Mouse (Mus musculus) brain, adult 2 months (tissue): ENCODE results near the gene Cep112.

Source experiments
- DNase-seq: peaks from one replicate; pipeline ENCODE4 v3.0.0; 2011; ENCODE audit warnings: low read depth, low spot score

Gene Cep112

DNA sequence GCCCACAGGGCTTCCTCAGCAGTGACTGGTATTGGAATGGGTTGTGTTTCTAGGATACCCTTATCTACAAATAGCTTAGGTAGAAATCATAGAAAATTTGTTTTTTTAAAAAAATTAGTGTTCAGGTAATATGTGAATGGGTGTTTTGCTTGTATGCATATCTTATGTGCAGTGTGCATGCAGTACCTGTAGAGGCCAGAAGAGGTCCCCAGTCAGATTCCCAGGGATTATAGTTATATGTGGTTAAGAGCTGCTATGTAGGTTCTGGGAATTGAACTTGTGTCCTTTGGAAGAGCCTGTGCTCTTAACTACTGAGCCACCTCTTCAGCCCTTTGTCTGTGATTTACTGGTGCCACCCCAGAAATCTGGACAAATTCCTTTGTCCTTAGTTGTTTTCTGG lies 22.2 kb downstream of the Cep112 start:
- DNase-seq, result no peak

DNA sequence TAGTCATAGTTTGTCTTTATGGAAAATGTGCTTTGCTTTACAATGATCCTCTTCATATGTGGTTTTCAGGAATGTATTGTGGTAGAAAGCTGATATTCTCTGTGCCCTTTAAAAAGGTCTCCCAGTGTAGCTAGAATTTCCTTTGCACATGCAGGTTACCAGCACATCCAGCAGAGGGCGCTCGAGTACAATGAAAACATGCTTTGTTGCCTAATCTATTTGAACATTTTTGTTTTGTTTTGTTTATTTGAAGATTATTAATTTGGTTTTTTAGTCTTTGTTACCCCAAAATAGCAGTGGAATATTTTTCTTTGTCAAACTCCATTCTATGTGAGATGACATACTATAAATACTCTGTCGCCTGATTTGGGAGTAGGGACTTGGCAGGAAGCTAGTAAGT lies 24.8 kb downstream of the Cep112 start:
- peak; percentile 70 for DNase-seq

DNA sequence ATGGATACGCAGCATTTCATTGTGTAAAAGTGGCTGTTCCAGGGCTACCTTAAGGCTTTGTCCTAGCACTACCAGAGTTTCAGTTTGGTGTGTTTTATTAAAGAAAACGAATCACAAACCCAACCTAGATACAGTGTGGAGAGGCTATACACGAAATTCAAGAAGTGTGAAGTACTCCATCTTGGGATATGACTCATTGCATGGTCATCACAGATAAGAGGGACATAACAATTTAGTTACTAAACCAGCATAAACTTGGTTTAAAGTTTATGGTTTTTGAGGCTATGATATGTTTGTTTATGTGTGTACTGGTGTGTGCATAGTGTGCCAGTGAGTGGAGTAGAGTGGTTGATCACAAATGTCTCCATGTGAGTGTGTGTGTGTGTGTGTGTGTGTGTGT lies 34.6 kb downstream of the Cep112 start:
- no peak for DNase-seq

DNA sequence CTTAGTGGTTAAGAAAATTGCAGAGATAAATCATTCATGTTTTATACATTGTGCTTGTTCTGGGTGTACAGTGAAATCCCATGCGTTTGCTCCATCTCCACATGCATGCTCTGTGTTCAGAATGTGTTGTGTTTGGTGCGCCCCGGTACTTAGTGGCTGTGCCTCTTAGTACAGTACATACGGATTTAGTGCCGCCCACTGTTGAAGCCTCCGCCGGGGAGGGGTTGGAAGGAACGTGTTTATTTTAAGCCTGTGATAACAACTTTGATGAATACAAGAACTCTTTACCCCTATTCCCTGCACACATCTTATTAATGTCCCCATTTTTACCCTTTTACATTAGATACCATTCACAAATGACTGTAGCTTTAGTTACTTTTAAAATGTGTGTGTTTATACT lies 39.1 kb downstream of the Cep112 start:
- peak; percentile 61 for DNase-seq

DNA sequence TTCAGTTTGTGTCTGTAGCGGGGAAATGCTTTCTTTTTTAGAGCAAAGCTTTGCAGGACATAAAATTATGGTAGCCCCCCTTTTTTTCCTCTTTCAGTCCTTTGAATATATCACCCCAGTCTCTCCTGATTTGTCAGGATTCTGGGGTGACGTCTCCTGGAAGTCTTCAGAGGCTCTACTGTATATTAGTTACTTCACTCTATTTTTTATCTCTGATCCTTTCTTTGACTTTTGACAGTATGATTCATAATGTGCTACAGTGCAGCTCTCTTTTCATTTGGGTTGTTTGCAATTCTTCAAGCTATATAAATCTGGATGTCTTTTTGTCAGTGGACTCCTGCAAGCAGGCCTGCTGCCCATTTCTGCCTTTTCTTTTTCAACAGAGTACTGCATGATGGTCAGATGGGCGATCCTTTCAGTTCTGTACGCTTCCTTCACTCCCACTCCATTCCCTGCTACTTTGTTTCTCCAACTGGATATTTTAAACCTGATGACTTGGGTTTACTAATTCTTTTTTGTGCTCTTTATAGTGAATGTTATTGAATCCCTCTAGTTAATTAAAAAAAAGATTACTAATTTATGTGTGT lies 39.8 kb downstream of the Cep112 start:
- peak; percentile 16 for DNase-seq

DNA sequence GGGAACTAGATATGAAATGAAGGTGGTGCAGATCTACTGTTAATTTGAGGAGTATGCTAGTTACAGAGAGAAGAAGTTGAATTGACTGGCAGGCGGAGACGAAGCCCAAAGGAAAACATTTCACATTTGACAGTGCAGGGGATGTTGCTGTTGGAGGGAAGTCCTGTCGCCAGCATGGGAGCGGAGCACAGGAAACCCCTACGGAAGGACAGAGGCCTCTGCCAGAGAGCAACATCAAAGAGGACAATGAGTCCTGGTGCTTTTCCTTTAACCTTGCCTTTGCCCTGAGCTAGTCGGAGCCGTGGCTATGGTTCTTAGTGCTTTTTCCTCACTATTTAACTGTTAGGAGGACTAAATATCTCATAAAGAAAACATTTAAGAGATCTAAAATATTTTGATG lies 50.7 kb downstream of the Cep112 start:
- no peak for DNase-seq

DNA sequence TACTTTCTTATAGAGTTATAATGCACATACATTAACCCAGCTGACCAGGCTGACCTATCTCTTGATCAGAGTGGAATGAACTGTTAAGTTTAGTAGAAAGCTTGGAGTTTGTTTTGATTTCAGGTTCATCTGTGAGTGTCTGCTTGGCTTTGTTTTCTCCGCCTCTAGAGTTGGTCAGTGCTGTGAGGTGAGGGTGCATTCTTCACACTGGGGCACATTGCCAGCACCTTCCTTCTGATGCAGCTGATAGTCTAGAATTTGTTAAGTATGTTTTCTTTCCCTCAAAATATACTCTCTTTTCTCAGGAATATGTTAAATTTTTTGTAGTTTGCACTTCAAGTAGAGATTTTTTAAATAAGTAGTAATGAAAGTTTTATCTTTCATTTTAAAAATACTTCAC lies 51.2 kb downstream of the Cep112 start:
- no peak for DNase-seq

DNA sequence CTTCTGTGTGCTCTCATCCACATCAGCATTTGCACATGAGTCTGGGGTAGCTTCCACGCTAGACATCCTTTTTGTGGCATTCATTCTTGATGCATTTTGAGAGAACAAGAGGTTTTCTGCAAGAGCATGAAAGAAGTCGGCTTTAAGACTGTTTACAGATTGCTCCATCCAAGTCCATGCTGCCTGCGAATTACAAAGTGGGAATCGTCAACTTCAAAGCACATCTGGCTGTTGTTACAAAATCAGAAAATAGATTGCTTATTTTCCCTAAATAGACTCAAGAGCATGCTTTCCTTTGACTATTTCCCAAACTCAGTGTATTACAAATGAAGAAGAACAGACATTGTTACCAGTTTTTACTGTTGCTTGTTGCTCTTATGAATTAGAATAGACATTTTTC lies 59.0 kb downstream of the Cep112 start:
- DNase-seq, result peak; percentile 16

DNA sequence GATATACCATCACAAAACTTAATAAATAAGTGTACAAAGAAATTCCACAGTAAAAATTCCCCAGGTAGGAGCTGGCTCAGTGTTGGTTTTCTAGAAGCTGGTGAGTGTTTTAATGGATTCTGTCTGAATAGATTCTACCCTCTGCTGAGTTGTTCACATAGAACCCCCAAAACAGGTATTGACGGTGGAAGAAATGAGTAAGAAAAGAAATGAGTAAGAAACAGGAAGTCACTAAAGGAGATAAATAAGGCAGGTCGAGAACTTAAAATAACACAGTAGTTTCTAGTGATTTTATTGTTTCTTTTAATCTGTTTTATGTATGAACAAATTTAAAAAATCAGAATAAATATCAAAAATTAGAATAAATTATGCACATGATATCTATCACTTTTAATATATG lies 63.3 kb downstream of the Cep112 start:
- DNase-seq, result no peak

DNA sequence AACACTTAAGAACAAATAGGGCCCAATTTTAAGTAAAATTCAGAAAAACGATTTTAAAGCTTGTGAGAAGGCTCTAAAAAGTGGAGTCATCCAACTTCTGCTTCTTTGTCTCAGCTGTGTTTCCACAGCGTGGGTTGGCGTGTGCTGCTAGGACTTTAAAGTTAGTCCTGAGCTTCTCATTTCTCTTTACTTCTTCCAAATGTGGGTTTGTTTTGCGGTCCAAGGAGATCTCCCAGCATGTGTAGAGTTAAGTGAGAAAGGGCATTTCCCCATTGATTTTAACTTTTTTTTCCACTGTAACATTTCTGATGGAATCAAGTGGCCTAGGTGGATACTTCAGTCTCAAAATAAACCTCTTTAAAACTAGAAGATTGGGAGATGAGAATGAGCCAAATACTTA lies 64.9 kb downstream of the Cep112 start:
- no peak for DNase-seq

DNA sequence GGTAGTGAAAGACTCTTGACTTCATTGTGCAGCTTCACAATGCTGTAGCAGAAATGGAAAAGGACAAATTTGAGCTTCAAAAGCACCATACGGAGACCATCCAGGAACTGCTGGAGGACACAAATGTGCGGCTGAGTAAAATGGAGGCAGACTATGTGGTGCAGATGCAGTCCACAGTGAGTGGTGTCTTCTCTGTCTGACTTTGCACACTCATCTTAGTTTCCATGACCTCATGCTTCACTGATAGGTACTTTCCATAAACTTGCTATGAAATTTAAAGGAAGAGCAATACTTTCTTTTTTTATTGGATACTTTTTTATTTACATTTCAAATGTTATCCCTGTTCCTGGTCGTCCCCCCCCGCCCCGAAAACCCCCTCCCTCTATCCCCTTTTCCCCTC lies 83.2 kb downstream of the Cep112 start:
- DNase-seq, result no peak

DNA sequence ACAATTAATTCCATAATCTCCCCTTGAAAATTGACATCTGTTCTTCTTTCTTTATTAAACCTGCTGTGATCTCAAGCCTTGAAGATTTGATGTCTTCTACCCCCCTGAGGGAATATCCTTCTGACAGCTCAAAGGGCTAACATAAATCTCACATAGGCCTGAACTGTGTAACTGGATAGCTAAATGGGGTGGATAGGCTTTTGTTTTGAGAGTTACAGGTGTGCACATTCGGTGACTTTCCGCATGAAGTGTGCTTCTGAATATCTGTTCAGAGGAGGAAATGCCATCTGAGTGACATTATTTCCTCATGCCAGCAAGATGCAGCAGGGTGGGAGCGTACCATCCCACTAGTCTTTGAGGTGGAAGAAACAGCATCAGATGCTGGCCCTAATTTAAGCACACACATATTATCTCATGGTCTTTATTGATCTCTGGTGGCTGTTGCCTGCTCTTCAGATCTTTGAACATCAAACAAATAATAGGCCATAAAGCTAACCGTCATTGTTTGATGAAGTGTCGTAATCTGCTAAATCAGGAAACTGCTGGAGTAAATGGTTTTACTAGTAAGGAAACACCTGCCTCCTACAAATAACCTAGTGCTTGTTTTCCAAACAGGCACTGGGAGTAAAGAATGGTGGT lies 102.9 kb downstream of the Cep112 start:
- no peak for DNase-seq

DNA sequence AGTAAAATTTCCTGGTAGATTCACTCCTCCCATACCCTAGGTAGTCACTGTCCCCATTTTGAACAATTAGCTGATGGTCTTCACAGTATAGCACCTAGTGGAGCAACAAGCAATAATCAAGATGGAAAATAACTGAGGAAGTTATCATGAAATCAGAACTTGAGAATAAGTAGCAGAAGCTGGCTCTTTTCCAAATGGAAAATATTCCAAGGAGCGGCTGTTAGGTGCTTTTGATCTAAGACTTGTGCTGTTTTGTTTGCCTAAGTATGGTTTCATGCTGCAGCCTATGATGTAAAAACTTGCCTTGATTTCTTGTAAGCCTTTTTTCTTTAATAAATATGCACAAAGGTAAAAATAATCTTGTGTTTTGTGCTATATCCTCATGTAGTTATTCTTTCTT lies 107.9 kb downstream of the Cep112 start:
- no peak for DNase-seq

DNA sequence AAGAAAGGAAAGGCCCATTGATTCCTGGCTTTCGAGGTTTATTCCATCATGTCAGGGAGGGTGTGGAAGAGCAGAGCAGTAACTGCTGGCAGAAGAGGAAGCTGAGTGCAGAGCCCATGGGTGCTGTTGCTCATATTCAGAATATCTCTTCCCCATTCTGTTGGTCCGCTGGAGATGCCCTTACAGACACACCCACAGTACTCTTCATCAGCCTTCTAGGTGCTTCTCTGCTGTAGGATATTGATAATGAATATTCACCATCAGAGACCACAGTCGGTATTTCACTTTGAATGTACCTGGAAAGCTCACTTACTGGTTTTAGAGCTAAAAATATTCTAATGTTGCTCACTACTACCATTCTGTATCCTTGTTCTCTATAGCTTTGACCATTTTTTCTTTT lies 109.0 kb downstream of the Cep112 start:
- DNase-seq, result no peak

DNA sequence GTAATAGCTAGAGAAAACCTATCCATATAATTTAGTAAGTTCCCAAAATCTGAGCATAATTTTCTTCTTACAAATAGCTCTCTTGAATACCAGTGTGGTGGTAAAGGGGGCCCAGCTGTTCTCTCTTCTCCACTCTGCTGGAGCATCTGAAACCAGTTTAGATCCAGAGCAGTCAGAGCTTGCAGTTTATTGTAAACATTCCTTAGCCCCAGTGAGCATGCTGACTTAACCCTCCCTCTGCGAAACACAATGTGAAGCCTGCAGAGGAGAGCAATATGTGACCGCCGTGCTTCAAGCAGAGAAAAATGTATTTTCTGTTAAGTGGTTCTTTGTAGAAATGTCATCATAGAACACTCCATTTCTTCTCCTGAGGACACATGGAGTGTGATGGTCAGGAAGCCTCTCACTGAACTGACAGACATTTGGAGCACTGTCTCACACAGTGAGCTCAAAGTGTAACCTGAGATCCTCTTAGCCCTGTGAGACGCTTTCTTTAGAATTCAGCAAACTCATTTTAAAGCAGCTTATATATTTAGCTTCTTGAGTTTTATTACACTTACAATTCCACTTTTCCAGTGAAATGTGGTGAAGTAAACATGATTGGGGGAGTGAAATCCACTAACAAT lies 128.1 kb downstream of the Cep112 start:
- no peak for DNase-seq

DNA sequence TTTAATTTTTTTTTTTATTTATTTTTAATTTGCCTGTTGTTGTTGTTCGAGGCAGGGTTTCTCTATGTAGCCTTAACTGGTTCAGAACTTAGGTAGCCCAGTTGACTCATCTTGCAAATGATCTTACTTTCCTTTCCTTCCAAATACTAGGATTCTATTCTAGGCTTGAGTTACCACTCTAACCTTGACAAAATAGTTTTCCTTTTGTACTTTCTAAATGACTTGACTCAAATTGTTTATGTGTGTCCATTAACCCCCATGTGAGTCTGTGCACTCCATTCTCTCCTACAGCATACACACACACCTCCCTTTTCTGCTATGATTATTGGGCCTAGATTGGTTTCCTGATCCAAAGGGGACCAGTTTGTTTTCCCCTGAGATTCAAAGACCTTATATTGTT lies 128.9 kb downstream of the Cep112 start:
- DNase-seq, result no peak

DNA sequence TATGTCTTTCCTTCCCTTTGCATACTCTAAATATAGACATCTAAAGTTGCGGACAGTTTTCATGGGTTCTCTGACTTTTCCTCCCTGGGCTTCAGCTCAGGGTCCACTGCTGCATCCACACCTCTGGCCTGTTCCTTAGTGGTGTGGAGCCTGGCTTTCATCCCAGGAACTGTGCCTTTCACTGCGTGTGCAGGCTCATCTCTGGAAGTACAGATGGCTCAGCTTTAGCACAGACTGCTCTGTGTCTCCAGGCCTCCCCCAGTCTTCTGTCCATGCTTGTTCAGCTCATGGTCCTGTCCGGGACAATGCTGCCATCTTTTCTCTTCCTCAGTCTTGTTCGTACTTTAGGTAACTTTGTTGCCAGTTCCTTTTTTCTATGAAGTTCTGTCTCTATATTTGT lies 133.6 kb downstream of the Cep112 start:
- peak; percentile 32 for DNase-seq

DNA sequence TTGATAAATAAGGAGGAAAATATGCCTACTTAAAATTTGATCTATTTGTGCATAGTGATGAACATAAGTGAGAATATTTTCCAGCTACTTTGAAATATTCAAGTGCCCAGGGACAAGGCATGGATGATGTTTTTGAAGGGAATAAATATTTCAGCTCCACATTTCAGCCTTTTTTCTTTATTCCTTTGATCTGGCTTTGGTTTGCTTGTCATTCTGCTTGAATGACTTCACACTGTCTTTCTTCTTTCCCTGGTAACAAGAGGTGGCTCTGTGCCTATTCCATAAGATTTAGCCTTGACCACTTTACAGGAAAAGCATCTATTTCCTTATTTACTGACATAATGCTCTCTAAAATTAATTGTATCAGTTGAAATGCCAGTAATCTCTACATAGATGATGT lies 134.5 kb downstream of the Cep112 start:
- DNase-seq, result no peak

DNA sequence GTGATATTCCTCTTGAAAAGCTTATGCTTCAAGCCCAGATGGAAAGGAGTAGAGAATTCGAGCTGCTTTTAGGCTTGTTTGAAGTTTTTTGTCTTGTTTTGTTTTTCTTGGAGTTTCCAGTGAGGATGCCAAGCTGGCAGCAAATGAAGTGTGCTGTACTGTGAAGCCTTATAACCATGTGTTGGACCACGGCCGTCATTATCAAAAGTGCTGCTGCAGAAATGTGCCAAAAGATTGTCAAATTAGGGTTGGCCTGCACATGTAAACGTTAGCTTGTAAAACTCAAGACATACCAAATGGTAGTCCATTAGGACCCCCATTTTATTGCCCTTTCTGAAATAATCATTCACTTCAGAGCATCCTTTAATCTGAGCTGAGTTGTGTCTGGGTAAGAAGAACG lies 137.1 kb downstream of the Cep112 start:
- no peak for DNase-seq

DNA sequence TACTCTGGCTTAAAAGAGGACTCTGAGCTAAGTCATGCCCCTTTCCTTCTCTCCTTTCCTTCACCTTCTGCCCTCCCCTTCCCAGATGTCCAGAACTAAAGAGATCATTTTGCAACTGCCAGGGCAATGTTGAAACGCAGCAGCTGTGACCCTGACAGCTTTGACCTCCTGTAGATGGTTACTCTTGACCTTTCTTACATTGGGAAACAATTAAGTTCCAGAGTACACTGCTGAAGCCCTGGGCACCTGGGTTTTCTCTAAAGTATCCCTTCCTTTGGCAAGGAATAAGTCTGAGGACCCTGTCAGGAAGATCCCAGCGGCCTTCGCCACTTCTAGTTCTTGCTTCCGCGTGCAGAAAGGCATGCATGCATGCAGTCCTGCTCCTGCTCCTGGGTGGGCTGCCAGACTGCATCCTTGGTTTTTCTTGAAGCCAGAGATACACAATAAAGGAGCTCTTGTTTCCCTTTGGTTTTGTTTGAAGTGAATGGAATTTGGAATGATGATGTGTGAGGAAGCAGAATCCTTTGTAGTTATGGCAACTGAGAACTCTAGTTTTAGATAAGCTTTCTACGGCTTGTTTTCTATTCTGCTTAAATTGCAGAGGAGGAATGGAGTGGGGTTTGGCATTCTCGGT lies 161.7 kb downstream of the Cep112 start:
- peak; percentile 43 for DNase-seq

DNA sequence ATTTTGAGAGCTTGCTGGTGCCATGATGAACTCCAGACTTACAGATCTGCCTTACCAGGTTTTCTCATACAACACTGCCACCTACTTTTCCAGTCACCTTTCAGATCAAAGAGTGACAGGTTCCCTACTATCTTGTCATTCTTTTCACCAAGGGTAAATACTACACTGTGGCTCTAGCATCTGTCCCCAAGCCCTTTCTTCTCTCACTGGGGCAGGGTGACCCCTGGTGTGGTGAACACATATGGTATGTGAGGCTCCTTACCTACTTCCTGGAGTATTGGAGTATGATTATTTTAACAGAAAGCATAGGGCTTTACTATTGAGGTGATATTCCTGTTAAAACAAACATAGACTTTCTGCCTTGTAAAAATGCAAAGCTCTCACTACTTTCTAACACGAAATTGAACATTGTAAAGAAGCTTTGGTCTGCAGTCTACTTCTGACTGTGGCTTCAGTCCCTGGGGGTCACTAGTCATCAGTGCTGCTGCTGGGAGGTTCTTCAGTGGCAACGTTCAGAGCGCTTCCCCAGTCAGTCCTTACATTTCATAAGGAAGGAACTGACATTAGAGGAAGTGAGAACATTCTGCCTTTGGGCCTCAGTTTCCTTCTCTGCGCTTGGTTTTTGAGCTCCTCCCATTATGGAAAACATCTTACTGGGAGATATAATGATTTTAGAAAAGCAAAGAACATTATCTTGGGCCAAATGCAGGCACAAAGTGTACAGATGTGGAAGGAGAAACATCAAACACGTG lies 168.4 kb downstream of the Cep112 start:
- no peak for DNase-seq

DNA sequence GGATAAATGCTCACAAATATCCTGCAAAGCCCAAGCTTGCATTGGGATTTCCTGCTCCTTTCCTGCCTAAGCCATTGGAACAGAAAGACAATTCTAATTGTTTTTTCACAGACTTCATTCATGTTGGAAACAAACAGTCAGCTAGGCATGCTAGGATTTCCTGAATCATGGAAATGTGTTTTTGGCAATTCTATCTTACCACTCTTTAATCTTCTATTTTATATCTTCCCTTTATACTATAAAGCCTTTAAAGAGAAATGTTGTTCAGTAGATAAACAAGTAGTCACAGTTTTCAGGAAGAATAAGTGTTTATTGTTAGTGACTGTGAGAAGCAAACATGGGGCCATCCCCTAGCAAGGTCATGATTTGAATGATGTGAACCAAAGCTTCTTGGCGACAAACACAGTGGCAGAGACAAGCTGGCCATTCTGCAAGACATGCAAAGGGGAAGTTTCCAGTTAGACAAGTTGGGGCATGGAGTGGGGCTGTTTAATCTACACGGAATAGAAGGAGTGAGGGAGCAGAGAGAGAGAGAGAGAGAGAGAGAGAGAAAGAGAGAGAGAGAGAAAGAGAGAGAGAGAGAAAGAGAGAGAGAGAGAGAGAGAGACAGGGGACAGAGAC lies 169.1 kb downstream of the Cep112 start:
- DNase-seq, result no peak
